Mouse (Mus musculus) ovary, adult 2 months (tissue): ENCODE data around the gene Lca5. TPM values are rescaled to one million over a fixed set of nuclear protein-coding genes. Genes with fewer than 3 reads are reported as not detected.

Experiments used
- polyA plus RNA-seq: library from polyadenylated mRNA; depleted of rRNA; stranded (reverse); fragments of >200 nt; gene quantifications from 2 replicates; pipeline ENCODE4 v1.2.3, GENCODE M21; 2012; rRNA removed

Gene Lca5
- 1.5 and 2.0 TPM in 2 replicates for polyA plus RNA-seq

GRCm38 (mm10) chr9:83440392-83441357 lies at the start of gene Lca5:
TSS of gene Lca5 (minus strand) at chr9:83441127.

Other genes starting within 250 kb of the Lca5 start
- gene Sh3bgrl2, start 107.2 kb upstream of the Lca5 start, polyA plus RNA-seq = 3.2 and 3.6 TPM in 2 replicates